Mouse (Mus musculus) CH12.LX (cell line): ENCODE data around the gene B3gnt2. TPM values are rescaled to one million over a fixed set of nuclear protein-coding genes. Genes with fewer than 3 reads are reported as not detected.
A peak's percentile ranks its signal among the peaks of the same experiment; 100 is the strongest.

Experiments used
- DNase-seq: peaks from one replicate; pipeline ENCODE4 v3.0.0-alpha.2; 2013; ENCODE audit errors: extremely low read depth
- H3K27ac ChIP-seq: 2 replicates; pipeline ENCODE4 v1.5.1; 2012; ENCODE audit warnings: low read depth, mild to moderate bottlenecking, control low read depth, moderate library complexity; ENCODE audit not compliant: insufficient read depth
- H3K27me3 ChIP-seq: replicated peaks from 2 replicates; pipeline ENCODE3; 2012; ENCODE audit warnings: inconsistent platforms
- H3K36me3 ChIP-seq, 2 experiments: replicated peaks in 1 of 2; 2 replicates each; pipeline versions ENCODE3 to v1.6.1; 2012; ENCODE audit warnings: inconsistent platforms in 1 of 2, low read length in 1 of 2, mild to moderate bottlenecking in 1 of 2, mixed read lengths in 1 of 2, moderate library complexity in 1 of 2; ENCODE audit not compliant: control insufficient read depth in 1 of 2, insufficient read depth in 1 of 2
- H3K4me1 ChIP-seq, 2 experiments: 2 replicates each; pipeline ENCODE4 v1.6.1; 2012; ENCODE audit warnings: inconsistent platforms in 1 of 2, moderate library complexity in 1 of 2; ENCODE audit not compliant: insufficient read depth in 2 of 2, control insufficient read depth in 1 of 2
- H3K4me2 ChIP-seq: 2 replicates; pipeline ENCODE4 v1.6.1; 2012; ENCODE audit warnings: low read depth, mild to moderate bottlenecking, control low read depth; ENCODE audit not compliant: poor library complexity, insufficient read depth, severe bottlenecking
- H3K4me3 ChIP-seq, 3 experiments: fragments of 150-350 bp in 1 of 3; sonication (generic) in 1 of 3; replicated peaks in 1 of 3; 2 replicates each; pipeline versions ENCODE3 to v1.5.1; 2011 to 2012; ENCODE audit warnings: low read depth in 2 of 3, low read length in 2 of 3, mild to moderate bottlenecking in 2 of 3, moderate library complexity in 2 of 3, control low read depth in 1 of 3, improper control_type of control experiment in 1 of 3, inconsistent platforms in 1 of 3, mixed read lengths in 1 of 3; ENCODE audit not compliant: poor library complexity in 1 of 3
- H3K79me2 ChIP-seq: replicated peaks from 2 replicates; pipeline ENCODE4 v1.6.1; 2012; ENCODE audit warnings: mild to moderate bottlenecking, moderate library complexity; ENCODE audit not compliant: control insufficient read depth, poor library complexity, insufficient read depth, severe bottlenecking; ENCODE audit errors: extremely low read depth
- H3K9ac ChIP-seq: 2 replicates; pipeline ENCODE4 v1.6.1; 2012; ENCODE audit warnings: low read depth, mild to moderate bottlenecking, control low read depth, moderate library complexity; ENCODE audit not compliant: insufficient read depth
- H3K9me3 ChIP-seq: replicated peaks from 2 replicates; pipeline ENCODE3; 2012; ENCODE audit warnings: low read length, inconsistent platforms, mixed read lengths
- BHLHE40 ChIP-seq: IDR thresholded peaks from 2 replicates; pipeline ENCODE4 v1.6.1; 2011; ENCODE audit warnings: mild to moderate bottlenecking, low read depth, low read length, improper control_type of control experiment
- CHD1 ChIP-seq: IDR thresholded peaks from 2 replicates; pipeline ENCODE4 v1.6.1; 2012; ENCODE audit warnings: low read depth, low read length, improper control_type of control experiment, inconsistent platforms
- CHD2 ChIP-seq: IDR thresholded peaks from 2 replicates; pipeline ENCODE4 v1.6.1; 2011; ENCODE audit warnings: low read length, improper control_type of control experiment
- CTCF ChIP-seq, 2 experiments: IDR thresholded peaks in 1 of 2; conservative IDR thresholded peaks in 1 of 2; 2 replicates each; pipeline ENCODE4 v1.5.1; 2011 to 2012; ENCODE audit warnings: low read depth in 2 of 2, low read length in 2 of 2, improper control_type of control experiment in 1 of 2, inconsistent platforms in 1 of 2, mild to moderate bottlenecking in 1 of 2, moderate library complexity in 1 of 2
- E2F4 ChIP-seq: IDR thresholded peaks from 2 replicates; pipeline ENCODE4 v1.6.1; 2011; ENCODE audit warnings: low read depth, low read length, improper control_type of control experiment; ENCODE audit not compliant: insufficient replicate concordance
- ELF1 ChIP-seq: IDR thresholded peaks from 2 replicates; pipeline ENCODE4 v1.6.1; 2014; ENCODE audit warnings: low read depth, mild to moderate bottlenecking, inconsistent platforms, low read length, improper control_type of control experiment
- EP300 ChIP-seq: IDR thresholded peaks from 2 replicates; pipeline ENCODE4 v1.6.1; 2011; ENCODE audit warnings: low read length, improper control_type of control experiment
- ETS1 ChIP-seq: conservative IDR thresholded peaks from 2 replicates; pipeline ENCODE4 v1.6.1; 2012; ENCODE audit warnings: low read depth, mild to moderate bottlenecking, inconsistent platforms, low read length, improper control_type of control experiment, moderate library complexity
- GABPA ChIP-seq: IDR thresholded peaks from 2 replicates; pipeline ENCODE4 v1.6.1; 2012; ENCODE audit warnings: low read depth, low read length, improper control_type of control experiment, inconsistent platforms; ENCODE audit not compliant: insufficient replicate concordance
- HCFC1 ChIP-seq: IDR thresholded peaks from 2 replicates; pipeline ENCODE4 v1.6.1; 2012; ENCODE audit warnings: low read depth, mild to moderate bottlenecking, inconsistent platforms, low read length, improper control_type of control experiment
- IRF4 ChIP-seq: IDR thresholded peaks from 2 replicates; pipeline ENCODE4 v1.6.1; 2014; ENCODE audit warnings: low read depth, mild to moderate bottlenecking, inconsistent platforms, low read length, improper control_type of control experiment
- JUN ChIP-seq: IDR thresholded peaks from 2 replicates; pipeline ENCODE4 v1.6.1; 2011; ENCODE audit warnings: low read depth, mild to moderate bottlenecking, low read length, improper control_type of control experiment, moderate library complexity; ENCODE audit not compliant: insufficient read depth
- JUND ChIP-seq: conservative IDR thresholded peaks from 2 replicates; pipeline ENCODE4 v1.6.1; 2011; ENCODE audit warnings: low read depth, low read length, improper control_type of control experiment
- KAT2A ChIP-seq: IDR thresholded peaks from 2 replicates; pipeline ENCODE4 v1.6.1; 2012; ENCODE audit warnings: low read length, improper control_type of control experiment, inconsistent platforms; ENCODE audit not compliant: insufficient replicate concordance
- MAFK ChIP-seq: IDR thresholded peaks from 2 replicates; pipeline ENCODE4 v1.6.1; 2011; ENCODE audit warnings: low read length, improper control_type of control experiment; ENCODE audit not compliant: insufficient replicate concordance
- MAX ChIP-seq: IDR thresholded peaks from 2 replicates; pipeline ENCODE4 v1.6.1; 2011; ENCODE audit warnings: low read length, improper control_type of control experiment
- MAZ ChIP-seq: IDR thresholded peaks from 2 replicates; pipeline ENCODE4 v1.6.1; 2012; ENCODE audit warnings: low read depth, mild to moderate bottlenecking, inconsistent platforms, low read length, improper control_type of control experiment, moderate library complexity
- MEF2A ChIP-seq: IDR thresholded peaks from 2 replicates; pipeline ENCODE4 v1.6.1; 2014; ENCODE audit warnings: low read depth, mild to moderate bottlenecking, inconsistent platforms, low read length, improper control_type of control experiment, borderline replicate concordance
- MXI1 ChIP-seq: IDR thresholded peaks from 2 replicates; pipeline ENCODE4 v1.6.1; 2011; ENCODE audit warnings: mild to moderate bottlenecking, low read depth, low read length, improper control_type of control experiment
- MYC ChIP-seq: IDR thresholded peaks from 2 replicates; pipeline ENCODE4 v1.6.1; 2011; ENCODE audit warnings: low read depth, mild to moderate bottlenecking, improper control_type of control experiment, low read length
- NELFE ChIP-seq: IDR thresholded peaks from 2 replicates; pipeline ENCODE4 v1.6.1; 2011; ENCODE audit warnings: low read depth, low read length, improper control_type of control experiment
- NRF1 ChIP-seq: IDR thresholded peaks from 2 replicates; pipeline ENCODE4 v1.6.1; 2014; ENCODE audit warnings: low read depth, mild to moderate bottlenecking, inconsistent platforms, low read length, improper control_type of control experiment, moderate library complexity
- PAX5 ChIP-seq: IDR thresholded peaks from 2 replicates; pipeline ENCODE4 v1.6.1; 2012; ENCODE audit warnings: low read length, inconsistent platforms, mixed read lengths
- POLR2A ChIP-seq: IDR thresholded peaks from 2 replicates; pipeline ENCODE4 v1.6.1; 2011; ENCODE audit warnings: low read depth, mild to moderate bottlenecking, improper control_type of control experiment, low read length
- POLR2AphosphoS2 ChIP-seq: IDR thresholded peaks from 2 replicates; pipeline ENCODE4 v1.6.1; 2011; ENCODE audit warnings: low read depth, low read length, improper control_type of control experiment
- RAD21 ChIP-seq: IDR thresholded peaks from 2 replicates; pipeline ENCODE4 v1.6.1; 2011; ENCODE audit warnings: low read depth, mild to moderate bottlenecking, low read length, improper control_type of control experiment, moderate library complexity
- RCOR1 ChIP-seq: conservative IDR thresholded peaks from 2 replicates; pipeline ENCODE4 v1.6.1; 2012; ENCODE audit warnings: low read depth, mild to moderate bottlenecking, inconsistent platforms, low read length, improper control_type of control experiment
- SIN3A ChIP-seq: IDR thresholded peaks from 2 replicates; pipeline ENCODE4 v1.6.1; 2012; ENCODE audit warnings: low read length, improper control_type of control experiment, inconsistent platforms
- SMC3 ChIP-seq: IDR thresholded peaks from 2 replicates; pipeline ENCODE4 v1.6.1; 2011; ENCODE audit warnings: low read depth, low read length, improper control_type of control experiment
- TBP ChIP-seq: conservative IDR thresholded peaks from 2 replicates; pipeline ENCODE4 v1.6.1; 2011; ENCODE audit warnings: low read depth, low read length, improper control_type of control experiment
- TCF12 ChIP-seq: IDR thresholded peaks from 2 replicates; pipeline ENCODE4 v1.6.1; 2014; ENCODE audit warnings: low read depth, mild to moderate bottlenecking, inconsistent platforms, low read length, improper control_type of control experiment
- USF1 ChIP-seq: IDR thresholded peaks from 2 replicates; pipeline ENCODE4 v1.6.1; 2014; ENCODE audit warnings: low read depth, mild to moderate bottlenecking, inconsistent platforms, low read length, improper control_type of control experiment
- USF2 ChIP-seq: conservative IDR thresholded peaks from 2 replicates; pipeline ENCODE4 v1.6.1; 2011; ENCODE audit warnings: low read depth, low read length, improper control_type of control experiment
- ZC3H11A ChIP-seq: IDR thresholded peaks from 2 replicates; pipeline ENCODE4 v1.6.1; 2012; ENCODE audit warnings: low read depth, mild to moderate bottlenecking, inconsistent platforms, low read length, improper control_type of control experiment
- ZKSCAN1 ChIP-seq: IDR thresholded peaks from 2 replicates; pipeline ENCODE4 v1.6.1; 2012; ENCODE audit warnings: low read depth, inconsistent platforms, low read length, improper control_type of control experiment, borderline replicate concordance
- ZMIZ1 ChIP-seq: IDR thresholded peaks from 2 replicates; pipeline ENCODE4 v1.6.1; 2012; ENCODE audit warnings: low read depth, mild to moderate bottlenecking, inconsistent platforms, low read length, improper control_type of control experiment
- ZNF384 ChIP-seq: IDR thresholded peaks from 2 replicates; pipeline ENCODE4 v1.6.1; 2012; ENCODE audit warnings: low read depth, low read length, improper control_type of control experiment, inconsistent platforms
- dilution Hi-C: fragments of 300-500 bp; cut with MboI; formaldehyde crosslinking; loops from 2 replicates; pipeline ENCODE4 v1.14.3; 2020; ENCODE audit warnings: low sequenced_read_pairs; ENCODE audit not compliant: extremely low pct_unique_long_range_greater_than_20kb, extremely low pct_ligation_motif_present
- in situ Hi-C: fragments of 300-500 bp; cut with MboI; formaldehyde crosslinking; loops from 3 replicates; pipeline ENCODE4 v1.14.3; 2019; ENCODE audit warnings: low sequenced_read_pairs, low pct_ligation_motif_present, low pct_unique_long_range_greater_than_20kb, mixed read lengths
- polyA plus RNA-seq: library from polyadenylated mRNA; unstranded; fragments of >175 nt; gene quantifications from 2 replicates; pipeline ENCODE4 v1.2.1, GENCODE M21; 2012; ENCODE audit warnings: low read depth; ENCODE audit not compliant: insufficient read length
- total RNA-seq, 2 experiments: library from RNA; depleted of rRNA; stranded (reverse); fragments of 300-350 nt in 1 of 2; fragments of >200 nt in 1 of 2; gene quantifications; 2 replicates each; pipeline ENCODE4 v1.2.3; 2012 to 2014

The B3gnt2 gene
- total and polyA plus RNA-seq, 3 experiments = 74.6 to 96.0 (median 75.2) TPM

DNA sequence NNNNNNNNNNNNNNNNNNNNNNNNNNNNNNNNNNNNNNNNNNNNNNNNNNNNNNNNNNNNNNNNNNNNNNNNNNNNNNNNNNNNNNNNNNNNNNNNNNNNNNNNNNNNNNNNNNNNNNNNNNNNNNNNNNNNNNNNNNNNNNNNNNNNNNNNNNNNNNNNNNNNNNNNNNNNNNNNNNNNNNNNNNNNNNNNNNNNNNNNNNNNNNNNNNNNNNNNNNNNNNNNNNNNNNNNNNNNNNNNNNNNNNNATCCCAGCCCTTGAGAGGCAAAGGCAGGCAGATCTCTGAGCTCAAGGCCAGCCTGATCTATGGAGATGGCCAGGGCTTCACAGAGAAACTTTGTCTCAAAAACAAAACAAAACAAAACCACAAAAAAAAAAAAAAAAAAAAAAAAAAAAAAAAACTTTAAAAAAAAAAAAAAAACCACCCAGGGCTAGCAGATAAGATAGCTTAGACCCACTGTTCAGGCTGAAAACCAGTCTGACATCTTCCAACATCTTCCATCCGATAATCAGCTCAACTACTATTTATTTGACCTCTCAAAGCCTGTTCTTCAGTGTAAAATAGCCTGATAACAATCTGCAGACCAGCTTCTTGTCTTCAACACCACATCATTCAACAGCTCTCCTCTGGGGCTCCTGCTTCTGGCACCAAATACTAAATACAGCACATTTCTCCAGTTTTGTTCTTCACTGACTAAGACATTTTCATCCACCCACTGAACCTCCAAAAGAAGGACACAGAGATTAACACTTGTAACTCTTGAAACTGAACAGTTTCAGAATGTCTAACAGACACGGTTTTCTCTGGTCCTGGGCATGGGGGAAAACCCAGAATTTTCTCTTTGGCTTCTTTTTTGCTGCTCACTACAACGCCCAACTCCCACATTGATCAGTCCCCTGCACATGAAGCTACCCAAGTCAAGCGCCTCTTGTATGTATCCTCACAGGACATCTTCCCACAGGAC, 15.7 kb downstream of the B3gnt2 start:
- H3K27ac ChIP-seq = peak overlapping the region; percentile 96
- no peaks in the 10 kb centered on the region for H3K9me3 ChIP-seq
- dilution Hi-C loops = no loop called here
- in situ Hi-C loops = no loop called here
- peak overlapping the region; percentile 99 for H3K4me2 ChIP-seq
- peaks cover 3 to 42% of the 10 kb centered on the region in 2 experiments for H3K36me3 ChIP-seq
- peak overlapping the region in 1 of 3 experiments; percentile 11 for H3K4me3 ChIP-seq
- H3K27me3 ChIP-seq = no peaks in the 10 kb centered on the region
- DNase-seq = peak; percentile 84
- peaks cover 44 to 94% of the 10 kb centered on the region in 2 experiments for H3K4me1 ChIP-seq
- peak overlapping the region; percentile 54 for H3K9ac ChIP-seq
- peaks cover 94% of the 10 kb centered on the region for H3K79me2 ChIP-seq
- peak; percentile 95 for TF ChIP-seq MYC
- peak; percentile 25 for TF ChIP-seq CHD1
- peak; percentile 47; the same call in 1 of the 2 replicates for TF ChIP-seq MAZ
- TF ChIP-seq E2F4 = no peak
- no peak for TF ChIP-seq USF2
- TF ChIP-seq HCFC1 = peak; percentile 15; the same call in 1 of the 2 replicates
- TF ChIP-seq MAX = peak; percentile 73; the same call in 1 of the 2 replicates
- peak; percentile 81 for TF ChIP-seq MAFK
- TF ChIP-seq NRF1 = 0 out of 2 replicates have a peak, but pooled peaks have one; percentile 27
- no peak for TF ChIP-seq ZKSCAN1
- peak; percentile 63 for TF ChIP-seq MXI1
- TF ChIP-seq NELFE = no peak
- TF ChIP-seq PAX5 = no peak
- peak; percentile 96 for TF ChIP-seq SIN3A
- TF ChIP-seq CHD2 = peak; percentile 85
- TF ChIP-seq TBP = peak; percentile 62; the same call in 1 of the 2 replicates
- peak; percentile 67; the same call in 1 of the 2 replicates for TF ChIP-seq KAT2A
- no peak for TF ChIP-seq GABPA
- peak; percentile 81 for TF ChIP-seq POLR2AphosphoS2
- TF ChIP-seq MEF2A = peak; percentile 87
- TF ChIP-seq ETS1 = peak; percentile 90
- TF ChIP-seq TCF12 = peak; percentile 92
- peak; percentile 92 for TF ChIP-seq BHLHE40
- no peak; the same call in none of the 2 replicates for TF ChIP-seq POLR2A
- TF ChIP-seq ELF1 = no peak; the same call in 1 of the 2 replicates
- TF ChIP-seq ZMIZ1 = 0 out of 2 replicates have a peak, but pooled peaks have one; percentile 17
- peak; percentile 69 for TF ChIP-seq JUND
- TF ChIP-seq ZNF384 = peak; percentile 98
- TF ChIP-seq USF1 = no peak
- peak; percentile 29 for TF ChIP-seq RAD21
- peak; percentile 94 for TF ChIP-seq IRF4
- TF ChIP-seq SMC3 = peak; percentile 41
- peak; percentile 94 for TF ChIP-seq EP300
- no peak for TF ChIP-seq CTCF (conservative IDR thresholded peaks at IDR 0.05 in 1 of 2, IDR thresholded peaks at IDR 0.05 in 1 of 2; ENCODE audit: low read depth in 2 of 2, low read length in 2 of 2)
- TF ChIP-seq RCOR1 = peak; percentile 97
- TF ChIP-seq JUN = peak; percentile 72
- no peak for TF ChIP-seq ZC3H11A
